Mouse (Mus musculus) forebrain, embryonic 14.5 days (tissue): ENCODE results near the gene Zfp62. TPM values are rescaled to one million over a fixed set of nuclear protein-coding genes. Genes with fewer than 3 reads are reported as not detected.
A peak's percentile ranks its signal among the peaks of the same experiment; 100 is the strongest.
"Not testable (repeated sequence)": the region's sequence is repeated elsewhere in the genome, so short reads cannot be mapped to it uniquely, and the experiment has no call there.

ENCODE experiments used
- ATAC-seq: fragments of 200-750 bp; cut with Nextera tagmentation; 2 replicates; pipeline ENCODE4 v1.8.0; 2017; ENCODE audit warnings: mild to moderate bottlenecking, moderate library complexity
- DNase-seq: peaks from one replicate; pipeline ENCODE4 v3.0.0-alpha.2; 2015; ENCODE audit warnings: low spot score
- H3K27ac ChIP-seq: fragments of 300-500 bp; sonication (generic); 2 replicates; pipeline ENCODE4 v1.5.1; 2014; ENCODE audit warnings: low read depth, mild to moderate bottlenecking, control low read depth, low read length, moderate library complexity
- H3K27me3 ChIP-seq: fragments of 300-500 bp; sonication (generic); replicated peaks from 2 replicates; pipeline ENCODE4 v1.6.1; 2014; ENCODE audit warnings: low read length, control low read depth, mixed read lengths; ENCODE audit not compliant: control insufficient read depth, insufficient read depth
- H3K36me3 ChIP-seq: fragments of 300-500 bp; sonication (generic); 2 replicates; pipeline ENCODE4 v1.6.1; 2014; ENCODE audit warnings: low read length, control low read depth; ENCODE audit not compliant: control insufficient read depth, insufficient read depth
- H3K4me1 ChIP-seq: fragments of 300-500 bp; sonication (generic); 2 replicates; pipeline ENCODE4 v1.6.1; 2014; ENCODE audit warnings: antibody characterized with exemption, low read length, control low read depth; ENCODE audit not compliant: control insufficient read depth, insufficient read depth
- H3K4me2 ChIP-seq: fragments of 300-500 bp; sonication (generic); 2 replicates; pipeline ENCODE4 v1.6.1; 2014; ENCODE audit warnings: mild to moderate bottlenecking, control low read depth, low read length
- H3K4me3 ChIP-seq: fragments of 300-500 bp; sonication (generic); 2 replicates; pipeline ENCODE4 v1.5.1; 2014; ENCODE audit warnings: low read depth, low read length, control low read depth
- H3K9ac ChIP-seq: fragments of 300-500 bp; sonication (generic); 2 replicates; pipeline ENCODE4 v1.6.1; 2014; ENCODE audit warnings: mild to moderate bottlenecking, low read length, control low read depth, moderate library complexity
- H3K9me3 ChIP-seq: fragments of 300-500 bp; sonication (generic); replicated peaks from 2 replicates; pipeline ENCODE4 v1.6.1; 2016; ENCODE audit warnings: low read length, control low read depth, mixed read lengths; ENCODE audit not compliant: control insufficient read depth
- WGBS: fragments of 180-500 bp; shearing (Covaris S2); extraction: QIAGEN DNeasy Blood & Tissue Kit; methylation state at CpG from one replicate; pipeline ENCODE4 v1.1.7; 2014; 5-methylcytosine and 5-hydroxymethylcytosine counted together
- polyA plus RNA-seq: library from polyadenylated mRNA; unstranded; fragments of >200 nt; fragmentation: Nextera tagmentation; extraction: Ambion mirVana; gene quantifications from 2 replicates; pipeline ENCODE4 v1.2.1, GENCODE M21; 2014

Zfp62 gene
- polyA plus RNA-seq, result 56.6 and 64.7 TPM in 2 replicates

GRCm38 (mm10) chr11:49203129-49203768 is at the start of gene Zfp62:
TSS of gene Zfp62 (plus strand) at chr11:49203292.
- peaks cover 6% of the 10 kb centered on the region; the same call in 1 of the 2 replicates for H3K36me3 ChIP-seq
- ATAC-seq, result peak; percentile 92
- WGBS, result under 1% methylated on average over 42 of the region's 47 CpGs

GRCm38 (mm10) chr11:49154077-49154476 is 49.0 kb upstream of the Zfp62 start, which contains the start of gene Olfr1394:
TSS of gene Olfr1394 (plus strand) at chr11:49154377.
- Histone ChIP-seq H3K27ac (no peak within 1 kb of the TSS), H3K4me1 (no peaks in the 10 kb centered on the region), H3K4me2 (no peak within 1 kb of the TSS), H3K27me3 (no peaks in the 10 kb centered on the region), H3K9me3 (no peaks in the 10 kb centered on the region), H3K36me3 (no peaks in the 10 kb centered on the region), H3K9ac (no peak within 1 kb of the TSS), H3K4me3 (no peak within 1 kb of the TSS)
- WGBS, result 100% methylated on average over 1 of the region's 1 CpGs
- no peak for DNase-seq
- ATAC-seq, result no peak

More at GRCm38 (mm10) chr11:49203129-49203768, at the start of gene Zfp62:
- H3K4me3 ChIP-seq, result peak within 1 kb of the TSS; percentile 94
- H3K4me2 ChIP-seq, result peak within 1 kb of the TSS; percentile 67
- H3K27me3 ChIP-seq, result no peaks in the 10 kb centered on the region
- no peaks in the 10 kb centered on the region for H3K9me3 ChIP-seq
- peak; percentile 95 for DNase-seq
- H3K27ac ChIP-seq, result peak within 1 kb of the TSS; percentile 98
- H3K9ac ChIP-seq, result peak within 1 kb of the TSS; percentile 98
- peaks cover 5% of the 10 kb centered on the region for H3K4me1 ChIP-seq

- no peaks in the 10 kb centered on the region for H3K36me3 ChIP-seq
- no peak overlapping the region for H3K4me2 ChIP-seq
- no peak overlapping the region for H3K27ac ChIP-seq
- no peak overlapping the region for H3K9ac ChIP-seq
- H3K27me3 ChIP-seq, result no peaks in the 10 kb centered on the region
- ATAC-seq, result no peak
- no peaks in the 10 kb centered on the region for H3K9me3 ChIP-seq
- no peak for DNase-seq
- no peak overlapping the region for H3K4me3 ChIP-seq
- WGBS, result 93% methylated on average over 2 of the region's 2 CpGs
- H3K4me1 ChIP-seq, result no peaks in the 10 kb centered on the region
Observed at GRCm38 (mm10) chr11:49156821-49157814, 46.0 kb upstream of the Zfp62 start.

GRCm38 (mm10) chr11:49168839-49169611 is 34.1 kb upstream of the Zfp62 start:
- peak; percentile 30 for DNase-seq
- ATAC-seq, result peak; percentile 66

GRCm38 (mm10) chr11:49170576-49170975 is 32.5 kb upstream of the Zfp62 start:
- no peak for DNase-seq
- no peak for ATAC-seq
- H3K4me2 ChIP-seq, result no peak overlapping the region
- 96% methylated on average over 4 of the region's 4 CpGs for WGBS
- H3K9ac ChIP-seq, result no peak overlapping the region
- peaks cover 8% of the 10 kb centered on the region; the same call in 1 of the 2 replicates for H3K27me3 ChIP-seq
- H3K4me3 ChIP-seq, result no peak overlapping the region
- H3K9me3 ChIP-seq, result 0 out of 2 replicates have a peak, but pooled peaks cover 3% of the 10 kb centered on the region
- no peaks in the 10 kb centered on the region for H3K4me1 ChIP-seq
- H3K27ac ChIP-seq, result no peak overlapping the region
- H3K36me3 ChIP-seq, result no peaks in the 10 kb centered on the region

More at GRCm38 (mm10) chr11:49168839-49169611, 34.1 kb upstream of the Zfp62 start:
- Histone ChIP-seq H3K9ac (peak overlapping the region; percentile 53), H3K36me3 (no peaks in the 10 kb centered on the region), H3K27ac (no peak overlapping the region), H3K4me3 (peak overlapping the region; percentile 31), H3K4me2 (peak overlapping the region; percentile 64), H3K27me3 (peaks cover 8% of the 10 kb centered on the region; the same call in 1 of the 2 replicates), H3K4me1 (no peaks in the 10 kb centered on the region), H3K9me3 (0 out of 2 replicates have a peak, but pooled peaks cover 3% of the 10 kb centered on the region)
- 7% methylated on average over 50 of the region's 50 CpGs for WGBS

- Histone ChIP-seq H3K9ac (no peak overlapping the region), H3K4me1 (no peaks in the 10 kb centered on the region), H3K9me3 (no peaks in the 10 kb centered on the region), H3K36me3 (no peaks in the 10 kb centered on the region), H3K27me3 (no peaks in the 10 kb centered on the region), H3K4me3 (no peak overlapping the region), H3K4me2 (no peak overlapping the region), H3K27ac (no peak overlapping the region)
- WGBS, result 90% methylated on average over 8 of the region's 8 CpGs
- DNase-seq (no peak), ATAC-seq (no peak)
Observed at GRCm38 (mm10) chr11:49175345-49175744, 27.7 kb upstream of the Zfp62 start.

- H3K9ac ChIP-seq, H3K9me3 ChIP-seq, ATAC-seq, DNase-seq, H3K36me3 ChIP-seq, H3K27ac ChIP-seq, H3K4me1 ChIP-seq, H3K4me3 ChIP-seq, H3K4me2 ChIP-seq, H3K27me3 ChIP-seq: not testable (repeated sequence)
- 85% methylated on average over 4 of the region's 4 CpGs for WGBS
Observed at GRCm38 (mm10) chr11:49176047-49176779, 26.9 kb upstream of the Zfp62 start.

- 67% methylated on average over 1 of the region's 1 CpGs for WGBS
- DNase-seq (no peak), ATAC-seq (no peak)
- Histone ChIP-seq H3K9me3 (no peaks in the 10 kb centered on the region), H3K4me2 (no peak overlapping the region), H3K4me3 (no peak overlapping the region), H3K27me3 (no peaks in the 10 kb centered on the region), H3K9ac (no peak overlapping the region), H3K36me3 (no peaks in the 10 kb centered on the region), H3K4me1 (no peaks in the 10 kb centered on the region), H3K27ac (no peak overlapping the region)
Observed at GRCm38 (mm10) chr11:49183172-49183571, 19.9 kb upstream of the Zfp62 start.
